Mouse (Mus musculus) adrenal gland, adult 10 weeks (tissue): ENCODE data around the gene Lrguk. TPM values are rescaled to one million over a fixed set of nuclear protein-coding genes. Genes with fewer than 3 reads are reported as not detected.

Experiments used
- polyA plus RNA-seq: library from polyadenylated mRNA; stranded (reverse); fragments of 350-450 nt; fragmentation: Illumina TruSeq; extraction: RNeasy Lipid Tissue Mini Kit (QIAGEN cat#74804); gene quantifications from one replicate; pipeline ENCODE4 v1.2.3, GENCODE M21; 2014; ENCODE audit warnings: low read depth, low replicate concordance

Lrguk gene
- 1.3 TPM for polyA plus RNA-seq

DNA sequence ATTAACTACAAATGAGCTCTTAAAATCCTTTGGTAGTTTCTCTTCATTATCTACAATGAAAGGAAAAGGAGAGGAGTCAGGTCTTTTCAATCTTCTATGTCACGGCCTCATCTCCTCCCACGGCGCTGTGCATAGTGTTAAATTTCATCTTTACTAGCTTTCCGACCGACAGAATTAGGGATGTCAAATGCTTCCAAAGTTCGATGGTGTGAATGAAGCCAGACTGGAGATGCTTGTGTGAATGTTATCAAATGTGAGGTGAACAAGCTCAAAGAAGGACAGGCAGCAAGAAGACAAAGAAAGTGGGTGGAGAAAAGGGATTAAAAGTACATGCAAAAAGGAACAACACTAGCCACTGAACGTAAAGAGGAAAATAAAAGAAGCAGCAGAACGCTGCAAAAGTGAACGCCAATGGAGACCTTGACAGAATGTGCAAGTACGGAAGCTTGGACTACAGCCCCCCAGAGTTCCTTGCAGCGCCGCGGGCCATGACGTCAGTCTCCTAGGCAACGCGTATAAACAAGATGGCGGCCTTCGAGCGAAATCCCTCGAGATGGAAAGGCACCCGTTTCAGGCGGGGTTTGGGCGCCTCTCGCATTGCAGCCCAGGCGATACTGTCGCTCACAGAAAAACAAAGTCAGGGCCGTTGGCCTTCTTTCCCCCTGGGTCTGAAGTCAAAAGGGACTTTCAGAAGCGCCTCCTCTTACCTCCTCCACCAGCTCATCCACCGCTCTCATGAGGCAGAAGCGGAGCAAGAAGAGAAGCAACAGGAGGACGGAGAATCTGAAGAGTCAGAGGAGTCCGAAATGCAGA, at the start of gene Lrguk:
TSS of gene Lrguk (plus strand) at position 516 of the 813 bp plus-strand sequence.

DNA sequence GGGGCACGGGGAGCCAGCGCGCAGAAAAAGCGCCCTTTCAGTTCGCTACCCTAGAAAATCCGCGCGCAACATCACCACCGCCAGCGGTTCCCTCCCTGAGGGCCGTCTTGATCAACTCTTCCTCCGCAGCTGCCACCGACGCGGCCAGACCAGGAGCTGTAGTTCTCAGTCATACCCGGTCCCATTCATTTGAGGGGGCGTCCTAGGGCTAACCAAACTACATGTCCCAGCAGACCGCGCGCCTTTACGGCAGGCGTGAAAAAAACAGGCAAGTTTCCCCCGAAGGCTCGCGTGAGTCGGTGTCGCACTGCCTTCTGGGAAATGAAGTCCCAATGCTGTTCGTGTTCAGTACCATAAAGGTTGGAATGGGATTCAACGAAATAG, 147.6 kb downstream of the Lrguk start, which contains the start of gene Slc35b4:
TSS of gene Slc35b4 (minus strand) at position 248 of the 384 bp plus-strand sequence.

Other genes with a start within 250 kb of the Lrguk start
- 19.2 TPM for gene Slc35b4, start 147.7 kb downstream of the Lrguk start, polyA plus RNA-seq